Mouse (Mus musculus) hindbrain, embryonic 11.5 days (tissue): ENCODE measurements around the gene Asic2. TPM values are rescaled to one million over a fixed set of nuclear protein-coding genes. Genes with fewer than 3 reads are reported as not detected.

Source experiments
- ATAC-seq: fragments of 200-750 bp; cut with Nextera tagmentation; 2 replicates; pipeline ENCODE4 v1.8.0; 2017; ENCODE audit warnings: mild to moderate bottlenecking, moderate TSS enrichment, moderate library complexity; ENCODE audit not compliant: low FRiP score
- DNase-seq: peaks from one replicate; pipeline ENCODE4 v3.0.0-alpha.2; 2015; ENCODE audit warnings: low spot score
- H3K27ac ChIP-seq: fragments of 300-500 bp; sonication (generic); 2 replicates; pipeline ENCODE4 v1.5.1; 2014; ENCODE audit warnings: mild to moderate bottlenecking, low read depth, low read length
- H3K27me3 ChIP-seq: fragments of 300-500 bp; sonication (generic); 2 replicates; pipeline ENCODE4 v1.6.1; 2014; ENCODE audit warnings: mild to moderate bottlenecking, low read length, moderate library complexity, mixed read lengths; ENCODE audit not compliant: control insufficient read depth, insufficient read depth
- H3K36me3 ChIP-seq: fragments of 300-500 bp; sonication (generic); 2 replicates; pipeline ENCODE4 v1.6.1; 2014; ENCODE audit warnings: mild to moderate bottlenecking, low read length, moderate library complexity, mixed read lengths; ENCODE audit not compliant: control insufficient read depth, insufficient read depth
- H3K4me1 ChIP-seq: fragments of 300-500 bp; sonication (generic); replicated peaks from 2 replicates; pipeline ENCODE4 v1.6.1; 2014; ENCODE audit warnings: low read length, mixed read lengths; ENCODE audit not compliant: control insufficient read depth, insufficient read depth
- H3K4me2 ChIP-seq: fragments of 300-500 bp; sonication (generic); replicated peaks from 2 replicates; pipeline ENCODE4 v1.6.1; 2014; ENCODE audit warnings: mild to moderate bottlenecking, low read depth, low read length
- H3K4me3 ChIP-seq: fragments of 300-500 bp; sonication (generic); 2 replicates; pipeline ENCODE4 v1.5.1; 2014; ENCODE audit warnings: low read depth, low read length
- H3K9ac ChIP-seq: fragments of 300-500 bp; sonication (generic); 2 replicates; pipeline ENCODE4 v1.6.1; 2014; ENCODE audit warnings: low read depth, low read length
- H3K9me3 ChIP-seq: fragments of 300-500 bp; sonication (generic); 2 replicates; pipeline ENCODE4 v1.6.1; 2016; ENCODE audit warnings: low read length; ENCODE audit not compliant: control insufficient read depth
- WGBS: fragments of 180-500 bp; shearing (Covaris S2); extraction: QIAGEN DNeasy Blood & Tissue Kit; methylation state at CpG from one replicate; pipeline ENCODE4 v1.1.7; 2014; 5-methylcytosine and 5-hydroxymethylcytosine counted together
- polyA plus RNA-seq: library from polyadenylated mRNA; unstranded; fragments of >200 nt; fragmentation: Nextera tagmentation; extraction: Ambion mirVana; gene quantifications from 2 replicates; pipeline ENCODE4 v1.2.1, GENCODE M21; 2014

Gene Asic2
- polyA plus RNA-seq, 1 experiment from 2014 or later, result 1.7 TPM

GRCm38 (mm10) chr11:80954147-80954546 lies 1014.1 kb downstream of the Asic2 start:
- no peak overlapping the region for H3K9ac ChIP-seq
- WGBS, result 83% methylated on average over 8 of the region's 8 CpGs

GRCm38 (mm10) chr11:80949068-80949738 lies 1019.1 kb downstream of the Asic2 start:
- no peaks in the 10 kb centered on the region for H3K27me3 ChIP-seq
- ATAC-seq (no peak), DNase-seq (no peak)
- H3K4me3 ChIP-seq, result no peak overlapping the region
- no peaks in the 10 kb centered on the region for H3K36me3 ChIP-seq
- H3K4me2 ChIP-seq, result no peak overlapping the region
- H3K9ac ChIP-seq, result no peak overlapping the region
- no peak overlapping the region for H3K27ac ChIP-seq
- H3K9me3 ChIP-seq, result no peaks in the 10 kb centered on the region
- WGBS, result 83% methylated on average over 11 of the region's 11 CpGs
- no peaks in the 10 kb centered on the region for H3K4me1 ChIP-seq

More at GRCm38 (mm10) chr11:80954147-80954546, 1014.1 kb downstream of the Asic2 start:
- no peak for ATAC-seq
- no peaks in the 10 kb centered on the region for H3K36me3 ChIP-seq
- H3K27ac ChIP-seq, result no peak overlapping the region
- no peak overlapping the region for H3K4me3 ChIP-seq
- H3K4me1 ChIP-seq, result no peaks in the 10 kb centered on the region
- H3K9me3 ChIP-seq, result no peaks in the 10 kb centered on the region
- H3K27me3 ChIP-seq, result no peaks in the 10 kb centered on the region
- no peak for DNase-seq
- no peak overlapping the region for H3K4me2 ChIP-seq

GRCm38 (mm10) chr11:80948103-80948502 lies 1020.2 kb downstream of the Asic2 start:
- Histone ChIP-seq H3K27me3 (no peaks in the 10 kb centered on the region), H3K4me1 (no peaks in the 10 kb centered on the region), H3K36me3 (no peaks in the 10 kb centered on the region), H3K4me2 (no peak overlapping the region), H3K4me3 (no peak overlapping the region), H3K27ac (no peak overlapping the region), H3K9ac (no peak overlapping the region), H3K9me3 (no peaks in the 10 kb centered on the region)
- 26% methylated on average over 2 of the region's 2 CpGs for WGBS
- ATAC-seq (no peak), DNase-seq (no peak)

- Histone ChIP-seq H3K27me3 (no peaks in the 10 kb centered on the region), H3K4me3 (no peak overlapping the region), H3K36me3 (no peaks in the 10 kb centered on the region), H3K27ac (no peak overlapping the region), H3K4me2 (no peak overlapping the region), H3K4me1 (no peaks in the 10 kb centered on the region), H3K9me3 (no peaks in the 10 kb centered on the region), H3K9ac (no peak overlapping the region)
- ATAC-seq, result no peak
- DNase-seq, result no peak
- WGBS, result 84% methylated on average over 6 of the region's 6 CpGs
These were observed 1022.1 kb downstream of the Asic2 start for GRCm38 (mm10) chr11:80946163-80946562.

- ATAC-seq (no peak), DNase-seq (no peak)
- H3K9ac ChIP-seq, result no peak overlapping the region
- no peaks in the 10 kb centered on the region for H3K4me1 ChIP-seq
- H3K27me3 ChIP-seq, result no peaks in the 10 kb centered on the region
- 89% methylated on average over 19 of the region's 19 CpGs for WGBS
- no peak overlapping the region for H3K27ac ChIP-seq
- no peaks in the 10 kb centered on the region for H3K9me3 ChIP-seq
- no peaks in the 10 kb centered on the region for H3K36me3 ChIP-seq
- no peak overlapping the region for H3K4me3 ChIP-seq
- H3K4me2 ChIP-seq, result no peak overlapping the region
These were observed 1044.8 kb downstream of the Asic2 start for GRCm38 (mm10) chr11:80923286-80923951.

GRCm38 (mm10) chr11:80918332-80918731 lies 1049.9 kb downstream of the Asic2 start:
- ATAC-seq (no peak), DNase-seq (no peak)
- Histone ChIP-seq H3K9ac (no peak overlapping the region), H3K4me2 (no peak overlapping the region), H3K4me3 (no peak overlapping the region), H3K27me3 (no peaks in the 10 kb centered on the region), H3K4me1 (no peaks in the 10 kb centered on the region), H3K27ac (no peak overlapping the region), H3K36me3 (no peaks in the 10 kb centered on the region), H3K9me3 (no peaks in the 10 kb centered on the region)
- 91% methylated on average over 5 of the region's 5 CpGs for WGBS

GRCm38 (mm10) chr11:80917688-80918087 lies 1050.6 kb downstream of the Asic2 start:
- DNase-seq (peak; percentile 10), ATAC-seq (no peak)
- Histone ChIP-seq H3K9ac (no peak overlapping the region), H3K27ac (no peak overlapping the region), H3K27me3 (no peaks in the 10 kb centered on the region), H3K4me1 (no peaks in the 10 kb centered on the region), H3K36me3 (no peaks in the 10 kb centered on the region), H3K4me3 (no peak overlapping the region), H3K9me3 (no peaks in the 10 kb centered on the region), H3K4me2 (no peak overlapping the region)

- Histone ChIP-seq H3K4me1 (no peaks in the 10 kb centered on the region), H3K27ac (no peak overlapping the region), H3K27me3 (no peaks in the 10 kb centered on the region), H3K4me2 (no peak overlapping the region), H3K9ac (no peak overlapping the region), H3K9me3 (no peaks in the 10 kb centered on the region), H3K4me3 (no peak overlapping the region), H3K36me3 (no peaks in the 10 kb centered on the region)
- ATAC-seq (no peak), DNase-seq (no peak)
- WGBS, result 54% methylated on average over 4 of the region's 4 CpGs
These were observed 1054.7 kb downstream of the Asic2 start for GRCm38 (mm10) chr11:80913408-80914024.

GRCm38 (mm10) chr11:80912721-80913120 lies 1055.5 kb downstream of the Asic2 start:
- no peaks in the 10 kb centered on the region for H3K27me3 ChIP-seq

More at GRCm38 (mm10) chr11:80912721-80913120, 1055.5 kb downstream of the Asic2 start:
- Histone ChIP-seq H3K9me3 (no peaks in the 10 kb centered on the region), H3K4me1 (no peaks in the 10 kb centered on the region), H3K9ac (no peak overlapping the region), H3K36me3 (no peaks in the 10 kb centered on the region), H3K4me2 (no peak overlapping the region), H3K4me3 (no peak overlapping the region), H3K27ac (no peak overlapping the region)
- DNase-seq, result no peak
- ATAC-seq, result no peak
- 87% methylated on average over 5 of the region's 5 CpGs for WGBS
